Mouse (Mus musculus): ENCODE measurements at regions not wholly inside any gene's neighbourhood (a gene's known extent, or its start where the extent isn't known, plus 50 kb on each side); places are given as distances from the start of the nearest gene placed in this dataset.

- WGBS, result 86% methylated on average over 9 of the region's 9 CpGs
- Histone ChIP-seq H3K9ac (replicated peaks) (no peak overlapping the region), H3K27ac (replicated peaks) (no peak overlapping the region), H3K27me3 (no peaks in the 10 kb centered on the region), H3K36me3 (no peaks in the 10 kb centered on the region), H3K4me1 (peaks cover 3% of the 10 kb centered on the region; the same call in 1 of the 2 replicates), H3K4me2 (replicated peaks) (no peak overlapping the region), H3K9me3 (no peaks in the 10 kb centered on the region), H3K4me3 (no peak overlapping the region)
- ATAC-seq (ENCODE audit: low FRiP score, low read depth), result no peak
Observed at GRCm38 (mm10) chr4:9144226-9145215, 905.7 kb upstream of the Car8 start.

GRCm38 (mm10) chr4:9143087-9143486 is 904.2 kb upstream of the Car8 start:
- H3K27ac ChIP-seq (replicated peaks), result no peak overlapping the region
- H3K4me1 ChIP-seq, result no peaks in the 10 kb centered on the region; the same call in 1 of the 2 replicates
- no peaks in the 10 kb centered on the region for H3K27me3 ChIP-seq
- no peak overlapping the region for H3K4me3 ChIP-seq
- no peaks in the 10 kb centered on the region for H3K36me3 ChIP-seq
- no peak overlapping the region for H3K4me2 ChIP-seq (replicated peaks)
- WGBS, result 95% methylated on average over 3 of the region's 3 CpGs
- ATAC-seq (ENCODE audit: low FRiP score, low read depth), result no peak
- no peaks in the 10 kb centered on the region for H3K9me3 ChIP-seq
- H3K9ac ChIP-seq (replicated peaks), result no peak overlapping the region

- Histone ChIP-seq H3K4me3 (no peak overlapping the region), H3K4me2 (replicated peaks) (no peak overlapping the region), H3K4me1 (no peaks in the 10 kb centered on the region), H3K9me3 (no peaks in the 10 kb centered on the region), H3K27me3 (no peaks in the 10 kb centered on the region), H3K27ac (replicated peaks) (no peak overlapping the region), H3K36me3 (no peaks in the 10 kb centered on the region), H3K9ac (replicated peaks) (no peak overlapping the region)
- WGBS, result 91% methylated on average over 16 of the region's 16 CpGs
- ATAC-seq (ENCODE audit: low FRiP score, low read depth), result no peak
Observed at GRCm38 (mm10) chr4:9141946-9142683, 903.3 kb upstream of the Car8 start.

- Histone ChIP-seq H3K9me3 (no peaks in the 10 kb centered on the region), H3K4me2 (replicated peaks) (no peak overlapping the region), H3K4me3 (no peak overlapping the region), H3K36me3 (no peaks in the 10 kb centered on the region), H3K4me1 (peaks cover 10% of the 10 kb centered on the region), H3K27ac (replicated peaks) (no peak overlapping the region), H3K9ac (replicated peaks) (no peak overlapping the region), H3K27me3 (no peaks in the 10 kb centered on the region)
- no peak for ATAC-seq (ENCODE audit: low FRiP score, low read depth)
- 83% methylated on average over 3 of the region's 3 CpGs for WGBS
Observed at GRCm38 (mm10) chr4:9140691-9141090, 901.9 kb upstream of the Car8 start.

GRCm38 (mm10) chr4:9136657-9137056 is 897.8 kb upstream of the Car8 start:
- H3K4me1 ChIP-seq, result peaks cover 10% of the 10 kb centered on the region
- no peak for ATAC-seq (ENCODE audit: low FRiP score, low read depth)
- no peaks in the 10 kb centered on the region for H3K36me3 ChIP-seq
- peak overlapping the region; percentile 50 for H3K4me2 ChIP-seq (replicated peaks)
- H3K27ac ChIP-seq (replicated peaks), result peak overlapping the region; percentile 84
- no peaks in the 10 kb centered on the region for H3K27me3 ChIP-seq
- H3K9ac ChIP-seq (replicated peaks), result peak overlapping the region; percentile 49; the same call in 1 of the 2 replicates
- 55% methylated on average over 13 of the region's 13 CpGs for WGBS
- peak overlapping the region; percentile 28; the same call in 1 of the 2 replicates for H3K4me3 ChIP-seq
- H3K9me3 ChIP-seq, result no peaks in the 10 kb centered on the region

- ATAC-seq (ENCODE audit: low FRiP score, low read depth), result peak; percentile 88
- Histone ChIP-seq H3K9me3 (no peaks in the 10 kb centered on the region), H3K4me3 (peak overlapping the region; percentile 28), H3K9ac (replicated peaks) (peak overlapping the region; percentile 49), H3K4me1 (peaks cover 10% of the 10 kb centered on the region), H3K27ac (replicated peaks) (peak overlapping the region; percentile 84), H3K27me3 (no peaks in the 10 kb centered on the region), H3K36me3 (no peaks in the 10 kb centered on the region), H3K4me2 (replicated peaks) (peak overlapping the region; percentile 50)
- whole genome bisulfite sequencing, result 9% methylated on average over 10 of the region's 10 CpGs
Observed at GRCm38 (mm10) chr4:9136188-9136569, 897.3 kb upstream of the Car8 start.

GRCm38 (mm10) chr4:9135481-9136187 is 896.8 kb upstream of the Car8 start:
- Histone ChIP-seq H3K27ac (replicated peaks) (peak overlapping the region; percentile 84), H3K9me3 (no peaks in the 10 kb centered on the region)

GRCm38 (mm10) chr4:9133695-9134094 is 894.9 kb upstream of the Car8 start:
- Histone ChIP-seq H3K27me3 (no peaks in the 10 kb centered on the region), H3K27ac (replicated peaks) (no peak overlapping the region), H3K36me3 (no peaks in the 10 kb centered on the region), H3K4me2 (replicated peaks) (no peak overlapping the region), H3K4me3 (no peak overlapping the region), H3K9ac (replicated peaks) (no peak overlapping the region), H3K4me1 (peaks cover 10% of the 10 kb centered on the region), H3K9me3 (no peaks in the 10 kb centered on the region)
- no peak for ATAC-seq (ENCODE audit: low FRiP score, low read depth)
- WGBS, result 70% methylated on average over 2 of the region's 2 CpGs

More at GRCm38 (mm10) chr4:9135481-9136187, 896.8 kb upstream of the Car8 start:
- Histone ChIP-seq H3K27me3 (no peaks in the 10 kb centered on the region), H3K4me1 (peaks cover 10% of the 10 kb centered on the region), H3K4me2 (replicated peaks) (peak overlapping the region; percentile 50), H3K36me3 (no peaks in the 10 kb centered on the region), H3K9ac (replicated peaks) (peak overlapping the region; percentile 49; the same call in 1 of the 2 replicates), H3K4me3 (peak overlapping the region; percentile 28)
- ATAC-seq (ENCODE audit: low FRiP score, low read depth), result peak; percentile 89
- WGBS, result 11% methylated on average over 21 of the region's 21 CpGs

- H3K27me3 ChIP-seq, result no peaks in the 10 kb centered on the region
- WGBS, result 68% methylated on average over 12 of the region's 12 CpGs
- H3K9me3 ChIP-seq, result no peaks in the 10 kb centered on the region
- H3K9ac ChIP-seq (replicated peaks), result no peak overlapping the region
- H3K4me2 ChIP-seq (replicated peaks), result no peak overlapping the region
- H3K36me3 ChIP-seq, result no peaks in the 10 kb centered on the region
- H3K27ac ChIP-seq (replicated peaks), result no peak overlapping the region
- no peak overlapping the region for H3K4me3 ChIP-seq
- H3K4me1 ChIP-seq, result peaks cover 10% of the 10 kb centered on the region
- no peak for ATAC-seq (ENCODE audit: low FRiP score, low read depth)
Observed at GRCm38 (mm10) chr4:9132982-9133625, 894.3 kb upstream of the Car8 start.

GRCm38 (mm10) chr4:9132356-9132755 is 893.5 kb upstream of the Car8 start:
- 89% methylated on average over 6 of the region's 6 CpGs for WGBS
- H3K27me3 ChIP-seq, result no peaks in the 10 kb centered on the region
- no peaks in the 10 kb centered on the region for H3K36me3 ChIP-seq
- no peak overlapping the region for H3K4me3 ChIP-seq
- H3K9ac ChIP-seq (replicated peaks), result no peak overlapping the region
- no peak overlapping the region for H3K4me2 ChIP-seq (replicated peaks)
- H3K9me3 ChIP-seq, result no peaks in the 10 kb centered on the region
- no peak for ATAC-seq (ENCODE audit: low FRiP score, low read depth)
- H3K4me1 ChIP-seq, result peaks cover 10% of the 10 kb centered on the region
- H3K27ac ChIP-seq (replicated peaks), result no peak overlapping the region

- 76% methylated on average over 9 of the region's 9 CpGs for WGBS
- Histone ChIP-seq H3K27ac (replicated peaks) (no peak overlapping the region), H3K36me3 (no peaks in the 10 kb centered on the region), H3K4me2 (replicated peaks) (no peak overlapping the region), H3K4me1 (peaks cover 8% of the 10 kb centered on the region), H3K27me3 (no peaks in the 10 kb centered on the region), H3K9ac (replicated peaks) (no peak overlapping the region), H3K4me3 (no peak overlapping the region), H3K9me3 (no peaks in the 10 kb centered on the region)
- no peak for ATAC-seq (ENCODE audit: low FRiP score, low read depth)
Observed at GRCm38 (mm10) chr4:9131610-9132009, 892.8 kb upstream of the Car8 start.

All from midbrain, embryonic 12.5 days (tissue).